Mouse (Mus musculus): ENCODE results near the gene Vldlr. TPM values are rescaled to one million over a fixed set of nuclear protein-coding genes. Genes with fewer than 3 reads are reported as not detected.

Vldlr gene
- total and polyA plus RNA-seq, 3 experiments: not detected

- Histone ChIP-seq H3K9ac (ENCODE audit: control insufficient read depth, low read depth, low read length, poor library complexity, severe bottlenecking) (no peak overlapping the region), H3K9me3 (replicated peaks; ENCODE audit: insufficient read depth, low read length) (no peaks in the 10 kb centered on the region), H3K4me3 (ENCODE audit: control insufficient read depth in 1 of 2, insufficient read depth in 1 of 2, low read depth in 2 of 2, low read length in 2 of 2) (no peak overlapping the region), H3K4me1 (ENCODE audit: control insufficient read depth in 1 of 2, insufficient read depth in 2 of 2, low read length in 2 of 2) (no peaks in the 10 kb centered on the region), H3K27me3 (ENCODE audit: control insufficient read depth in 1 of 2, insufficient read depth in 2 of 2, low read length in 2 of 2) (no peaks in the 10 kb centered on the region), H3K27ac (ENCODE audit: control insufficient read depth, low read depth, low read length) (no peak overlapping the region), H3K36me3 (ENCODE audit: control insufficient read depth in 1 of 2, insufficient read depth in 2 of 2, low read length in 2 of 2) (no peaks in the 10 kb centered on the region), H3K79me2 (ENCODE audit: control insufficient read depth, insufficient read depth, low read length, poor library complexity) (no peaks in the 10 kb centered on the region)
- DNase-seq (ENCODE audit: low read depth, low spot score): no peak
- TF ChIP-seq RAD21 (IDR thresholded peaks at IDR 0.05; ENCODE audit: low read depth, low read length) (no peak), CHD1 (IDR thresholded peaks at IDR 0.05; ENCODE audit: low read depth, low read length) (no peak), KAT2A (conservative IDR thresholded peaks at IDR 0.05; ENCODE audit: low read depth, low read length) (no peak), GATA1 (IDR thresholded peaks at IDR 0.05; ENCODE audit: low read depth, low read length) (no peak), GABPA (IDR thresholded peaks at IDR 0.05; ENCODE audit: low read depth, low read length) (no peak), MAX (IDR thresholded peaks at IDR 0.05; ENCODE audit: low read length) (no peak), ZMIZ1 (IDR thresholded peaks at IDR 0.05; ENCODE audit: low read depth, low read length) (no peak), POLR2AphosphoS5 (IDR thresholded peaks at IDR 0.05; ENCODE audit: borderline replicate concordance, low read depth, low read length) (no peak), UBTF (IDR thresholded peaks at IDR 0.05; ENCODE audit: borderline replicate concordance, insufficient read depth, low read depth, low read length) (no peak), USF2 (IDR thresholded peaks at IDR 0.05; ENCODE audit: borderline replicate concordance in 1 of 2, insufficient read depth in 1 of 2, low read depth in 1 of 2, low read length in 2 of 2) (no peak), MEF2A (IDR thresholded peaks at IDR 0.05; ENCODE audit: extremely low read depth, insufficient replicate concordance, low read depth, low read length, poor library complexity, severe bottlenecking) (no peak), POLR2AphosphoS2 (IDR thresholded peaks at IDR 0.05; ENCODE audit: low read length) (no peak), EP300 (IDR thresholded peaks at IDR 0.05; ENCODE audit: low read depth in 1 of 2, low read length in 2 of 2) (no peak), JUND (IDR thresholded peaks at IDR 0.05; ENCODE audit: low read depth, low read length) (no peak)
Measured at GRCm38 (mm10) chr19:27274382-27274781, 58.1 kb downstream of the Vldlr start.

GRCm38 (mm10) chr19:27279174-27279573 is 62.9 kb downstream of the Vldlr start:
- Histone ChIP-seq H3K79me2 (ENCODE audit: control insufficient read depth, insufficient read depth, low read length, poor library complexity) (no peaks in the 10 kb centered on the region), H3K9ac (ENCODE audit: control insufficient read depth, low read depth, low read length, poor library complexity, severe bottlenecking) (no peak overlapping the region), H3K9me3 (replicated peaks; ENCODE audit: insufficient read depth, low read length) (no peaks in the 10 kb centered on the region), H3K4me1 (ENCODE audit: control insufficient read depth in 1 of 2, insufficient read depth in 2 of 2, low read length in 2 of 2) (no peaks in the 10 kb centered on the region), H3K27ac (ENCODE audit: control insufficient read depth, low read depth, low read length) (no peak overlapping the region), H3K4me3 (ENCODE audit: control insufficient read depth in 1 of 2, insufficient read depth in 1 of 2, low read depth in 2 of 2, low read length in 2 of 2) (no peak overlapping the region), H3K27me3 (ENCODE audit: control insufficient read depth in 1 of 2, insufficient read depth in 2 of 2, low read length in 2 of 2) (no peaks in the 10 kb centered on the region), H3K36me3 (ENCODE audit: control insufficient read depth in 1 of 2, insufficient read depth in 2 of 2, low read length in 2 of 2) (no peaks in the 10 kb centered on the region)
- DNase-seq (ENCODE audit: low read depth, low spot score): no peak
- TF ChIP-seq TAL1 (IDR thresholded peaks at IDR 0.05; ENCODE audit: low read length) (no peak), SMC3 (IDR thresholded peaks at IDR 0.05; ENCODE audit: low read depth, low read length) (no peak), BHLHE40 (IDR thresholded peaks at IDR 0.05; ENCODE audit: borderline replicate concordance, low read depth, low read length) (no peak), SIN3A (IDR thresholded peaks at IDR 0.05; ENCODE audit: low read length) (no peak), MYC (IDR thresholded peaks at IDR 0.05; ENCODE audit: low read depth, low read length) (no peak), CTCF (IDR thresholded peaks at IDR 0.05 in 2 of 3, conservative IDR thresholded peaks at IDR 0.05 in 1 of 3; ENCODE audit: control insufficient read depth in 1 of 3, insufficient read depth in 1 of 3, low read depth in 2 of 3, low read length in 3 of 3, poor library complexity in 1 of 3, severe bottlenecking in 1 of 3) (no peak), MYB (IDR thresholded peaks at IDR 0.05; ENCODE audit: low read depth, low read length) (no peak)

Other genes with a start within 250 kb of the Vldlr start
- gene Kcnv2, start 106.1 kb downstream of the Vldlr start, total RNA-seq (2012; rRNA removed): not detected in 2 replicates
- gene Kcnv2, start 106.1 kb downstream of the Vldlr start, polyA plus RNA-seq (2012; ENCODE audit: insufficient read depth in 1 of 2, insufficient read length in 2 of 2, low read depth in 1 of 2, low replicate concordance in 2 of 2, missing spikeins in 1 of 2): not detected
- 88.6 and 98.3 TPM in 2 replicates for gene Pum3, start 213.3 kb downstream of the Vldlr start, total RNA-seq (2012; rRNA removed)
- 100 to 1,000 TPM; 166 to 181 TPM for gene Pum3, start 213.3 kb downstream of the Vldlr start, polyA plus RNA-seq (2012; ENCODE audit: insufficient read depth in 1 of 2, insufficient read length in 2 of 2, low read depth in 1 of 2, low replicate concordance in 2 of 2, missing spikeins in 1 of 2)